Mouse (Mus musculus) bone marrow, adult 2 months (tissue): ENCODE measurements around the gene Vasp.

Experiments used
- CTCF ChIP-seq: fragments of 200-500 bp; IDR thresholded peaks from 2 replicates; pipeline ENCODE4 v1.5.1; 2011; ENCODE audit warnings: low read length, control low read depth; ENCODE audit not compliant: control insufficient read depth, insufficient read depth
- POLR2A ChIP-seq: fragments of 200-500 bp; IDR thresholded peaks from 2 replicates; pipeline ENCODE4 v1.6.1; 2011; ENCODE audit warnings: low read depth, mild to moderate bottlenecking, control low read depth, low read length, borderline replicate concordance; ENCODE audit not compliant: control insufficient read depth

- TF ChIP-seq POLR2A: no peak
- TF ChIP-seq CTCF: no peak
Observed at GRCm38 (mm10) chr7:19231849-19232248, 39.8 kb downstream of the Vasp start.
